In genomic region chr3:9609581-9610341, GRCm38 (mm10) we compare ENCODE assay signal across 8 mouse cellular contexts. TPM values are rescaled to one million over a fixed set of nuclear protein-coding genes. Genes with fewer than 3 reads are reported as not detected.
A peak's percentile ranks its signal among the peaks of the same experiment; 100 is the strongest.
DNase-seq lines count a peak whose midpoint lies in the region; TF ChIP-seq lines count a peak whose summit lies in the region.

TSS of gene Zfp704 (minus strand) at chr3:9610085.

- in situ Hi-C loops in ES-E14 (cut with MboI; ENCODE audit: low sequenced_read_pairs in 2 of 2, unreplicated experiment in 2 of 2) = no loop called here

- DNase-seq in ES-E14 (ENCODE audit: low read depth, low spot score) = peak; percentile 67
- DNase-seq in cerebellum, adult 8-10 months = peak; percentile 84
- peak; percentile 93 for DNase-seq in forelimb bud, embryonic 11.5 days (ENCODE audit: low read depth, low spot score)
- DNase-seq in heart, postnatal 4 days = peak; percentile 90
- peak; percentile 72 to 84 for DNase-seq in layer of hippocampus, adult 2 months (ENCODE audit: low spot score in 2 of 2)
- DNase-seq in lung, adult 18-20 months = peak; percentile 87 to 90
- peak; percentile 59 to 68 for DNase-seq in thymus, adult 18-20 months

- peak; percentile 50; the same call in 1 of the 2 replicates for TF ChIP-seq POLR2A in olfactory bulb, adult 2 months (IDR thresholded peaks at IDR 0.05; ENCODE audit: insufficient read depth, low read depth, low read length)

- peaks cover 16 to 34% of the 10 kb centered on the region in 2 experiments for H3K4me1 ChIP-seq in ES-E14 (ENCODE audit: control insufficient read depth in 2 of 2, insufficient read depth in 2 of 2, low read length in 2 of 2, poor library complexity in 1 of 2)
- peaks cover 14% of the 10 kb centered on the region for H3K4me1 ChIP-seq in olfactory bulb, adult 2 months (ENCODE audit: control insufficient read depth, insufficient read depth, low read length)

- H3K9me3 ChIP-seq in ES-E14 (ENCODE audit: control insufficient read depth, insufficient read depth, low read depth, low read length) = no peaks in the 10 kb centered on the region

- H3K9ac ChIP-seq in ES-E14 (ENCODE audit: insufficient read depth, low read depth, low read length, poor library complexity, severe bottlenecking) = peak within 1 kb of the TSS; percentile 97

- WGBS in olfactory bulb, adult 2 months = 17% methylated on average over 97 of the region's 97 CpGs

- H3K36me3 ChIP-seq in ES-E14 (ENCODE audit: control insufficient read depth, insufficient read depth, low read length, poor library complexity, severe bottlenecking) = no peaks in the 10 kb centered on the region

- H3K4me3 ChIP-seq in ES-E14 (ENCODE audit: insufficient read depth in 1 of 2, low read depth in 1 of 2, low read length in 2 of 2, poor library complexity in 1 of 2, severe bottlenecking in 1 of 2) = peak within 1 kb of the TSS; percentile 79 to 100
- H3K4me3 ChIP-seq in layer of hippocampus, adult 2 months = peak within 1 kb of the TSS; percentile 85
- peak within 1 kb of the TSS; percentile 100 for H3K4me3 ChIP-seq in olfactory bulb, adult 2 months (ENCODE audit: insufficient read depth, low read depth, low read length)

- TF ChIP-seq CTCF in layer of hippocampus, adult 2 months (conservative IDR thresholded peaks at IDR 0.05) = peak; percentile 69
- TF ChIP-seq CTCF in olfactory bulb, adult 2 months (IDR thresholded peaks at IDR 0.05; ENCODE audit: insufficient read depth, low read depth, low read length) = peak; percentile 22; the same call in 1 of the 2 replicates

- H3K27ac ChIP-seq in ES-E14 (ENCODE audit: insufficient read depth, low read depth, low read length, poor library complexity, severe bottlenecking) = peak within 1 kb of the TSS; percentile 78
- peak within 1 kb of the TSS; percentile 85 for H3K27ac ChIP-seq in layer of hippocampus, adult 2 months
- H3K27ac ChIP-seq in olfactory bulb, adult 2 months (ENCODE audit: insufficient read depth, low read depth, low read length) = peak within 1 kb of the TSS; percentile 83

TF ChIP-seq in ES-E14, 5 proteins besides CTCF, POLR2A, EP300 and RAD21:
- TF ChIP-seq CHD2 (IDR thresholded peaks at IDR 0.05; ENCODE audit: low read depth, low read length) = no peak
- peak; percentile 73; the same call in 1 of the 2 replicates for TF ChIP-seq HCFC1 (IDR thresholded peaks at IDR 0.05; ENCODE audit: borderline replicate concordance, insufficient read depth, low read length)
- TF ChIP-seq ZC3H11A (IDR thresholded peaks at IDR 0.05; ENCODE audit: borderline replicate concordance, low read depth, low read length) = peak; percentile 34; the same call in 1 of the 2 replicates

RNA-seq across cellular contexts. Expression of gene Zfp704, which starts in this region (rescaled TPM):
- 11.4 and 18.8 TPM in 2 replicates for total RNA-seq in ES-E14 (2012; rRNA removed)
- 10 to 100 TPM; 36.9 to 38.6 TPM for total RNA-seq in heart, postnatal 4 days (2021)
- total RNA-seq in layer of hippocampus, adult 2 months (2021) = 10 to 100 TPM; 30.6 to 34.3 TPM
- not detected in 2 replicates for polyA plus RNA-seq in olfactory bulb, adult 2 months (2012; ENCODE audit: insufficient read depth, insufficient read length, low replicate concordance, missing spikeins)

Comparison
In these comparisons a context has a peak if more than half of its experiments do, and no peak if none do; other contexts are left out.
1. Peak in every context shown above with its lines: DNase-seq, H3K4me3 ChIP-seq and H3K27ac ChIP-seq.